Mouse (Mus musculus) erythroid progenitor cell, adult 5-6 weeks (primary cell): ENCODE measurements around the gene Fam89a. TPM values are rescaled to one million over a fixed set of nuclear protein-coding genes. Genes with fewer than 3 reads are reported as not detected.

Source experiments
- ATAC-seq: replicated peaks from 2 replicates; pipeline ENCODE4 v1.8.0; 2016; ENCODE audit warnings: moderate number of reproducible peaks, mild to moderate bottlenecking, moderate TSS enrichment, inconsistent platforms; ENCODE audit not compliant: poor library complexity, low FRiP score, severe bottlenecking
- total RNA-seq, 2 experiments: library from RNA; stranded (forward) in 1 of 2; stranded (reverse) in 1 of 2; fragments of 150-400 nt in 1 of 2; fragments of 186-747, 209-891 nt in 1 of 2; gene quantifications; 2 replicates each; pipeline versions ENCODE4 v1.2.3 to v1.2.4; 2015 to 2017; ENCODE audit warnings: low replicate concordance in 2 of 2

Fam89a gene
- total RNA-seq, 2 experiments from 2014 or later, result not detected

- no peak for ATAC-seq
Measured at GRCm38 (mm10) chr8:124754792-124755190, 3.2 kb upstream of the Fam89a start.

GRCm38 (mm10) chr8:124754101-124754791 lies 2.6 kb upstream of the Fam89a start:
- no peak for ATAC-seq

- ATAC-seq, result no peak
Measured at GRCm38 (mm10) chr8:124752325-124752862, 762 bp upstream of the Fam89a start.

GRCm38 (mm10) chr8:124751191-124751590 lies 441 bp downstream of the Fam89a start:
- ATAC-seq, result no peak

- no peak for ATAC-seq
Measured at GRCm38 (mm10) chr8:124746661-124747060, 5.0 kb downstream of the Fam89a start.

GRCm38 (mm10) chr8:124739268-124739667 lies 12.4 kb downstream of the Fam89a start:
- no peak; the same call in 1 of the 2 replicates for ATAC-seq

GRCm38 (mm10) chr8:124735371-124735911 lies 16.2 kb downstream of the Fam89a start:
- ATAC-seq, result no peak

- ATAC-seq, result no peak
Measured at GRCm38 (mm10) chr8:124732828-124733227, 18.8 kb downstream of the Fam89a start.

- no peak for ATAC-seq
Measured at GRCm38 (mm10) chr8:124724301-124724700, 27.3 kb downstream of the Fam89a start.

- ATAC-seq, result peak; percentile 97
Measured at GRCm38 (mm10) chr8:124721862-124722515, 29.6 kb downstream of the Fam89a start, which contains the start of the genes Ttc13 and Arv1. TSS of gene Ttc13 (minus strand) at chr8:124721983. TSS of gene Arv1 (plus strand) at chr8:124722139.

GRCm38 (mm10) chr8:124720938-124721861 lies 30.4 kb downstream of the Fam89a start:
- ATAC-seq, result peak; percentile 5

GRCm38 (mm10) chr8:124720133-124720532 lies 31.5 kb downstream of the Fam89a start:
- no peak for ATAC-seq

- no peak for ATAC-seq
Measured at GRCm38 (mm10) chr8:124715736-124716135, 35.9 kb downstream of the Fam89a start.

- ATAC-seq, result peak; percentile 87
Measured at GRCm38 (mm10) chr8:124713207-124713606, 38.4 kb downstream of the Fam89a start.

- no peak for ATAC-seq
Measured at GRCm38 (mm10) chr8:124705823-124706222, 45.8 kb downstream of the Fam89a start.

- no peak for ATAC-seq
Measured at GRCm38 (mm10) chr8:124704376-124704775, 47.3 kb downstream of the Fam89a start.

- ATAC-seq, result no peak
Measured at GRCm38 (mm10) chr8:124703526-124703925, 48.1 kb downstream of the Fam89a start.

GRCm38 (mm10) chr8:124702183-124702582 lies 49.4 kb downstream of the Fam89a start:
- no peak for ATAC-seq

GRCm38 (mm10) chr8:124701023-124701422 lies 50.6 kb downstream of the Fam89a start:
- ATAC-seq, result no peak

GRCm38 (mm10) chr8:124700271-124700670 lies 51.4 kb downstream of the Fam89a start:
- ATAC-seq, result no peak
